Mouse (Mus musculus) midbrain, embryonic 14.5 days (tissue): Measurements from ENCODE around the gene Lipt2. TPM values are rescaled to one million over a fixed set of nuclear protein-coding genes. Genes with fewer than 3 reads are reported as not detected.

ENCODE experiments used
- ATAC-seq: fragments of 200-750 bp; cut with Nextera tagmentation; 2 replicates; pipeline ENCODE4 v1.8.0; 2017; ENCODE audit warnings: moderate number of reproducible peaks, moderate library complexity; ENCODE audit not compliant: low FRiP score, low TSS enrichment
- DNase-seq: peaks from one replicate; pipeline ENCODE4 v3.0.0-alpha.2; 2015
- H3K27ac ChIP-seq: fragments of 300-500 bp; sonication (generic); replicated peaks from 2 replicates; pipeline ENCODE4 v1.5.1; 2014; ENCODE audit warnings: mild to moderate bottlenecking, low read depth, low read length, moderate library complexity
- H3K27me3 ChIP-seq: fragments of 300-500 bp; sonication (generic); 2 replicates; pipeline ENCODE4 v1.6.1; 2014; ENCODE audit warnings: low read length, control low read depth, mixed read lengths; ENCODE audit not compliant: control insufficient read depth, insufficient read depth
- H3K36me3 ChIP-seq: fragments of 300-500 bp; sonication (generic); 2 replicates; pipeline ENCODE4 v1.6.1; 2014; ENCODE audit warnings: low read length, control low read depth; ENCODE audit not compliant: control insufficient read depth, insufficient read depth
- H3K4me1 ChIP-seq: fragments of 300-500 bp; sonication (generic); 2 replicates; pipeline ENCODE4 v1.6.1; 2014; ENCODE audit warnings: mild to moderate bottlenecking, antibody characterized with exemption, low read length, control low read depth; ENCODE audit not compliant: control insufficient read depth, insufficient read depth
- H3K4me2 ChIP-seq: fragments of 300-500 bp; sonication (generic); 2 replicates; pipeline ENCODE4 v1.6.1; 2014; ENCODE audit warnings: mild to moderate bottlenecking, low read length, moderate library complexity
- H3K4me3 ChIP-seq: fragments of 300-500 bp; sonication (generic); replicated peaks from 2 replicates; pipeline ENCODE4 v1.5.1; 2014; ENCODE audit warnings: low read depth, low read length
- H3K9ac ChIP-seq: fragments of 300-500 bp; sonication (generic); replicated peaks from 2 replicates; pipeline ENCODE4 v1.6.1; 2014; ENCODE audit warnings: mild to moderate bottlenecking, low read length, moderate library complexity
- H3K9me3 ChIP-seq: fragments of 300-500 bp; sonication (generic); 2 replicates; pipeline ENCODE4 v1.6.1; 2016; ENCODE audit warnings: low read length, control low read depth, mixed read lengths; ENCODE audit not compliant: control insufficient read depth
- WGBS: fragments of 180-500 bp; shearing (Covaris S2); extraction: QIAGEN DNeasy Blood & Tissue Kit; methylation state at CpG from one replicate; pipeline ENCODE4 v1.1.7; 2014; 5-methylcytosine and 5-hydroxymethylcytosine counted together
- polyA plus RNA-seq: library from polyadenylated mRNA; unstranded; fragments of >200 nt; fragmentation: Nextera tagmentation; extraction: Ambion mirVana; gene quantifications from 2 replicates; pipeline ENCODE4 v1.2.1, GENCODE M21; 2014

Gene Lipt2
- polyA plus RNA-seq, 1 experiment from 2014 or later = 20.1 TPM

GRCm38 (mm10) chr7:100125166-100125565 is 33.9 kb upstream of the Lipt2 start:
- Histone ChIP-seq H3K27me3 (no peaks in the 10 kb centered on the region), H3K27ac (no peak overlapping the region), H3K36me3 (no peaks in the 10 kb centered on the region), H3K4me3 (no peak overlapping the region), H3K9ac (no peak overlapping the region), H3K9me3 (no peaks in the 10 kb centered on the region), H3K4me1 (peaks cover 5% of the 10 kb centered on the region), H3K4me2 (no peak overlapping the region)
- DNase-seq (no peak), ATAC-seq (no peak)
- 73% methylated on average over 4 of the region's 4 CpGs for WGBS

- DNase-seq = no peak
- Histone ChIP-seq H3K27ac (no peak overlapping the region), H3K36me3 (no peaks in the 10 kb centered on the region), H3K9me3 (no peaks in the 10 kb centered on the region), H3K27me3 (no peaks in the 10 kb centered on the region), H3K4me1 (no peaks in the 10 kb centered on the region), H3K4me3 (no peak overlapping the region), H3K9ac (no peak overlapping the region), H3K4me2 (no peak overlapping the region)
- WGBS = 76% methylated on average over 7 of the region's 7 CpGs
- no peak for ATAC-seq
Measured at GRCm38 (mm10) chr7:100126514-100126913, 32.6 kb upstream of the Lipt2 start.

GRCm38 (mm10) chr7:100128262-100129041 is 30.6 kb upstream of the Lipt2 start:
- no peak for ATAC-seq
- WGBS = 91% methylated on average over 7 of the region's 7 CpGs

GRCm38 (mm10) chr7:100130592-100130991 is 28.5 kb upstream of the Lipt2 start:
- H3K27me3 ChIP-seq = no peaks in the 10 kb centered on the region
- DNase-seq (no peak), ATAC-seq (no peak)
- H3K9me3 ChIP-seq = no peaks in the 10 kb centered on the region
- 81% methylated on average over 6 of the region's 6 CpGs for WGBS
- no peak overlapping the region for H3K4me2 ChIP-seq
- H3K4me1 ChIP-seq = no peaks in the 10 kb centered on the region
- H3K36me3 ChIP-seq = no peaks in the 10 kb centered on the region
- no peak overlapping the region for H3K9ac ChIP-seq
- H3K27ac ChIP-seq = no peak overlapping the region
- no peak overlapping the region for H3K4me3 ChIP-seq

More at GRCm38 (mm10) chr7:100128262-100129041, 30.6 kb upstream of the Lipt2 start:
- Histone ChIP-seq H3K9ac (no peak overlapping the region), H3K4me2 (no peak overlapping the region), H3K27me3 (no peaks in the 10 kb centered on the region), H3K4me1 (no peaks in the 10 kb centered on the region), H3K27ac (no peak overlapping the region), H3K36me3 (no peaks in the 10 kb centered on the region), H3K4me3 (no peak overlapping the region), H3K9me3 (no peaks in the 10 kb centered on the region)
- no peak for DNase-seq

DNA sequence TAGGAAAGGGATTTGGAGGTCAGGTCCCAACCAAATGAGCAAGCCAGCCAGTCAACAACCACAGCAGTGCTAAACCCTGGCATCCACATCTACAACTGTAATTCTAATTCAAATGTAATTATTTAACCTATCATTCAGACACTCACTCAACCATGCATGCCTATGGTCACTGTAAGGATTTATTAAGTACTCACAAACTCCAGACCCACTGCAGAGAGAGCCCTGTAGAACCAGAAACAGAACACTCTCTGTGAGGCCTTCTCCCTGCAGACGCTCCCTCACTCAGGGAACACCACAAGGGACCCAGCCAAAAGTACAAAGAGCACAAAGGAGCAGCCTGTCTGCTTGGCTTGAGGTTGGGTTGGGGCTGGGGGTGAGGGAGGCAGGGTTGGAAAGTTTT is 26.7 kb upstream of the Lipt2 start:
- no peak overlapping the region for H3K27ac ChIP-seq
- H3K4me3 ChIP-seq = no peak overlapping the region
- DNase-seq = no peak
- no peaks in the 10 kb centered on the region for H3K4me1 ChIP-seq
- 72% methylated on average over 1 of the region's 1 CpGs for WGBS
- no peak for ATAC-seq
- H3K27me3 ChIP-seq = no peaks in the 10 kb centered on the region
- no peaks in the 10 kb centered on the region for H3K9me3 ChIP-seq
- no peak overlapping the region for H3K4me2 ChIP-seq
- no peak overlapping the region for H3K9ac ChIP-seq
- H3K36me3 ChIP-seq = no peaks in the 10 kb centered on the region

DNA sequence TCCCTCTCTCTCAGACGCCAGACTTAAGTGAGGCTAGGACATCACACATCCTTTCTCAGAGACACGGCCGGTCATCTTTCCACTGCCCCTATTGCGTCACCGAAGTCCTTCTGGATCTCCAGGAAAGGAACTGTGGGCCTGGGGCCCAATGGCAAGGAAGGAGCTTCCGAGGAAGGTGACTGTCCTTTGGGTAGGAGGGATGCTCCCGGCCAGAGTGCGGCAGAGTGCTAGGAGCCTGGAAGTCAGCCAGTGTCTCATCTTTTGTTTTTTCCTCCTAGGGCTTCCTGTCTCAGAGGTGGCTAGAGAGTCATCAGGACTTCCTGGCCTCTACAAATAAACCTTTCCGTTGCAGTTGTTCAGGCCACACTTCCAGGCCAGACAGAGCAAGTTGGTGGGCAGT is 22.0 kb upstream of the Lipt2 start:
- ATAC-seq = no peak
- Histone ChIP-seq H3K27ac (no peak overlapping the region), H3K4me2 (no peak overlapping the region), H3K27me3 (no peaks in the 10 kb centered on the region), H3K4me3 (no peak overlapping the region), H3K4me1 (no peaks in the 10 kb centered on the region), H3K9me3 (no peaks in the 10 kb centered on the region), H3K36me3 (no peaks in the 10 kb centered on the region), H3K9ac (no peak overlapping the region)
- DNase-seq = no peak
- WGBS = 86% methylated on average over 9 of the region's 9 CpGs

- no peaks in the 10 kb centered on the region for H3K36me3 ChIP-seq
- no peak for ATAC-seq
- no peak overlapping the region for H3K4me3 ChIP-seq
- no peaks in the 10 kb centered on the region for H3K4me1 ChIP-seq
- peaks cover 2% of the 10 kb centered on the region; the same call in 1 of the 2 replicates for H3K9me3 ChIP-seq
- no peaks in the 10 kb centered on the region for H3K27me3 ChIP-seq
- H3K4me2 ChIP-seq = no peak overlapping the region
- no peak for DNase-seq
- H3K27ac ChIP-seq = no peak overlapping the region
- WGBS = 95% methylated on average over 4 of the region's 4 CpGs
- H3K9ac ChIP-seq = no peak overlapping the region
Measured at GRCm38 (mm10) chr7:100138075-100138474, 21.0 kb upstream of the Lipt2 start.

DNA sequence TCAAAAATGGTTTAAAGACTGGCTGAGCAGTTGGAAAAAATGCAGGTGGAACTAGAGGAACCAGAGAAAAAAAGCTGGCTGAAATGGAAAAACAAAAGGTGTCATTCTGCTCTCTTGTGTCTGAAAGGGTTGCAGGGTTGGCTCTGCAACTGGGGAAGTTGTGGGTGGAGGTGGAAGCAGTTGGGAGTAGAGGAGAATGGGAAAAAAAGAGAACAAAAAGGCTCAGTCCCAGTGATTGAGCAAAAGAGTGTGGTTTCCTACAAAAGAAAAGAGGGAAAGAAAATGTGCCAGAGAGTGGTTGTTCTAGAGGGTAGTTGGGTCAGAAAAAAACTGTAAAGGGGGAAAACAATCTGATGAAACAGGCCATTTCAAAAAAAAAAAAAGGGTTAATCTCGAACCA is 18.5 kb upstream of the Lipt2 start:
- H3K27me3 ChIP-seq = no peaks in the 10 kb centered on the region
- no peaks in the 10 kb centered on the region for H3K4me1 ChIP-seq
- no peak overlapping the region for H3K4me2 ChIP-seq
- H3K9me3 ChIP-seq = peaks cover 2% of the 10 kb centered on the region; the same call in 1 of the 2 replicates
- H3K36me3 ChIP-seq = no peaks in the 10 kb centered on the region
- no peak overlapping the region for H3K4me3 ChIP-seq
- 79% methylated on average over 1 of the region's 1 CpGs for WGBS
- no peak overlapping the region for H3K9ac ChIP-seq
- DNase-seq (no peak), ATAC-seq (no peak)
- no peak overlapping the region for H3K27ac ChIP-seq

DNA sequence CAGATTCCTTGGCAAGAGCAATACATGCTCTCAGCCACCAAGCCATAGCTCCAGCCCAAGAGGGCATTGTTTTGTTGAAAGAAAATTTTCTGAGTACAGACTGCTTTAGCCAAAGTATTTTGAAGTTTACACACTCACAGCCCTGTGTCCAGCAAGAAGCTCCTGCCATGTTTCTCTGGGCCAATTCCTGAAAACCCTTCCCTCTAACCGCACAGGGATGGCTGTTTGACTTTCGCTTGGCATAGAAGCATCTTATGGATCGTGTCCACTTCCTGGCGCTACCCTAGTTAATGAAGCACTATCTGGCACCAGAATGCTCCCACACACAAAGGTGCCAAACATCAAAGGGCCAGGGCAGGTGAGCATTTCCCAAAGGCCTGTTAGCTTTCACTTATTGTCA is 10.5 kb upstream of the Lipt2 start:
- 94% methylated on average over 4 of the region's 4 CpGs for whole genome bisulfite sequencing
- H3K27ac ChIP-seq = no peak overlapping the region
- H3K9ac ChIP-seq = no peak overlapping the region
- no peak for ATAC-seq
- H3K4me3 ChIP-seq = no peak overlapping the region
- no peaks in the 10 kb centered on the region for H3K27me3 ChIP-seq
- no peaks in the 10 kb centered on the region for H3K36me3 ChIP-seq
- H3K4me2 ChIP-seq = no peak overlapping the region
- no peaks in the 10 kb centered on the region for H3K4me1 ChIP-seq
- no peak for DNase-seq
- H3K9me3 ChIP-seq = no peaks in the 10 kb centered on the region
